Mouse (Mus musculus): ENCODE measurements around the gene Iqcb1.
"Not testable (repeated sequence)": the region's sequence is repeated elsewhere in the genome, so short reads cannot be mapped to it uniquely, and the experiment has no call there.

Gene Iqcb1

GRCm38 (mm10) chr16:36828054-36828786 lies at the start of gene Iqcb1:
Iqcb1 (plus strand) TSS chr16:36828385.
- peak; percentile 59 to 81 for DNase-seq (ENCODE audit: low spot score in 2 of 2)

GRCm38 (mm10) chr16:36784146-36784545 lies 44.0 kb upstream of the Iqcb1 start:
- no peak for DNase-seq (ENCODE audit: low spot score in 2 of 2)

GRCm38 (mm10) chr16:36784594-36785313 lies 43.4 kb upstream of the Iqcb1 start, which contains the start of gene Slc15a2:
Slc15a2 (minus strand) TSS chr16:36784962.
- peak; percentile 31 to 34 for DNase-seq (ENCODE audit: low spot score in 2 of 2)

- DNase-seq (ENCODE audit: low spot score in 2 of 2) = no peak
These were observed 41.7 kb upstream of the Iqcb1 start for GRCm38 (mm10) chr16:36786466-36786865.

GRCm38 (mm10) chr16:36790166-36790565 lies 38.0 kb upstream of the Iqcb1 start:
- DNase-seq (ENCODE audit: low spot score in 2 of 2) = no peak

GRCm38 (mm10) chr16:36794976-36795375 lies 33.2 kb upstream of the Iqcb1 start:
- DNase-seq (ENCODE audit: low spot score in 2 of 2) = no peak

- DNase-seq (ENCODE audit: low spot score in 2 of 2) = no peak
These were observed 29.9 kb upstream of the Iqcb1 start for GRCm38 (mm10) chr16:36798334-36798733.

GRCm38 (mm10) chr16:36802361-36802760 lies 25.8 kb upstream of the Iqcb1 start:
- DNase-seq (ENCODE audit: low spot score in 2 of 2) = no peak

GRCm38 (mm10) chr16:36808616-36809015 lies 19.6 kb upstream of the Iqcb1 start:
- DNase-seq (ENCODE audit: low spot score in 2 of 2) = no peak

GRCm38 (mm10) chr16:36813680-36814079 lies 14.5 kb upstream of the Iqcb1 start:
- no peak for DNase-seq (ENCODE audit: low spot score in 2 of 2)

- no peak for DNase-seq (ENCODE audit: low spot score in 2 of 2)
These were observed 11.3 kb upstream of the Iqcb1 start for GRCm38 (mm10) chr16:36816916-36817315.

GRCm38 (mm10) chr16:36817321-36817926 lies 10.8 kb upstream of the Iqcb1 start:
- DNase-seq (ENCODE audit: low spot score in 2 of 2) = peak; percentile 73 to 75

GRCm38 (mm10) chr16:36820016-36820415 lies 8.2 kb upstream of the Iqcb1 start:
- DNase-seq (ENCODE audit: low spot score in 2 of 2) = no peak

- no peak for DNase-seq (ENCODE audit: low spot score in 2 of 2)
These were observed 7.4 kb upstream of the Iqcb1 start for GRCm38 (mm10) chr16:36820747-36821146.

- no peak for DNase-seq (ENCODE audit: low spot score in 2 of 2)
These were observed 6.7 kb upstream of the Iqcb1 start for GRCm38 (mm10) chr16:36821474-36821873.

GRCm38 (mm10) chr16:36827611-36828053 lies 553 bp upstream of the Iqcb1 start:
- DNase-seq (ENCODE audit: low spot score in 2 of 2) = no peak

- DNase-seq (ENCODE audit: low spot score in 2 of 2) = no peak
These were observed 635 bp downstream of the Iqcb1 start for GRCm38 (mm10) chr16:36828820-36829219.

- not testable (repeated sequence) for DNase-seq (ENCODE audit: low spot score in 2 of 2)
These were observed 18.7 kb downstream of the Iqcb1 start for GRCm38 (mm10) chr16:36846894-36847293.

GRCm38 (mm10) chr16:36851202-36851601 lies 23.0 kb downstream of the Iqcb1 start:
- DNase-seq (ENCODE audit: low spot score in 2 of 2) = no peak

GRCm38 (mm10) chr16:36863585-36863984 lies 35.4 kb downstream of the Iqcb1 start:
- no peak for DNase-seq (ENCODE audit: low spot score in 2 of 2)

GRCm38 (mm10) chr16:36869442-36869841 lies 41.3 kb downstream of the Iqcb1 start:
- no peak for DNase-seq (ENCODE audit: low spot score in 2 of 2)

- DNase-seq (ENCODE audit: low spot score in 2 of 2) = peak; percentile 97 to 99
These were observed 46.5 kb downstream of the Iqcb1 start, which contains the start of the genes Eaf2 and Golgb1 for GRCm38 (mm10) chr16:36874583-36875275. Eaf2 (minus strand) TSS chr16:36875003. Golgb1 (plus strand) TSS chr16:36875140.

Measured in frontal cortex, postnatal 10 days (tissue).